Mouse (Mus musculus) myocyte (in vitro differentiated cells): ENCODE results near the gene Gabbr2.

ENCODE experiments used
- CEBPB ChIP-seq: IDR thresholded peaks from 2 replicates; pipeline ENCODE4 v1.6.1; 2011; ENCODE audit warnings: mild to moderate bottlenecking, moderate library complexity; ENCODE audit not compliant: poor library complexity, insufficient read depth, severe bottlenecking
- MAX ChIP-seq: IDR thresholded peaks from one replicate; pipeline ENCODE4 v1.6.1; 2011; ENCODE audit warnings: low read depth, mild to moderate bottlenecking, control low read depth
- MYOG ChIP-seq, 3 experiments: IDR thresholded peaks; one replicate each; pipeline ENCODE4 v1.6.1; 2011; ENCODE audit warnings: control low read depth in 2 of 3, low read depth in 2 of 3, mild to moderate bottlenecking in 2 of 3; ENCODE audit not compliant: insufficient read length in 2 of 3, control insufficient read depth in 1 of 3, insufficient read depth in 1 of 3
- POLR2A ChIP-seq: IDR thresholded peaks from one replicate; pipeline ENCODE4 v1.6.1; 2011; ENCODE audit warnings: low read depth, mild to moderate bottlenecking, control low read depth, moderate library complexity; ENCODE audit not compliant: insufficient read length
- POLR2AphosphoS2 ChIP-seq: IDR thresholded peaks from one replicate; pipeline ENCODE4 v1.6.1; 2011; ENCODE audit warnings: low read depth, control low read depth; ENCODE audit not compliant: insufficient read length
- REST ChIP-seq: IDR thresholded peaks from one replicate; pipeline ENCODE4 v1.6.1; 2011; ENCODE audit warnings: mild to moderate bottlenecking, control low read depth, moderate library complexity; ENCODE audit not compliant: insufficient read depth, insufficient read length
- TCF12 ChIP-seq: IDR thresholded peaks from one replicate; pipeline ENCODE4 v1.6.1; 2011; ENCODE audit warnings: mild to moderate bottlenecking, control low read depth; ENCODE audit not compliant: poor library complexity, insufficient read depth, severe bottlenecking

GRCm38 (mm10) chr4:46883047-46883446 is 108.6 kb downstream of the Gabbr2 start:
- TF ChIP-seq POLR2AphosphoS2 = no peak
- no peak for TF ChIP-seq CEBPB
- TF ChIP-seq POLR2A = no peak
- TF ChIP-seq MYOG (IDR thresholded peaks at IDR 0.05; ENCODE audit: control insufficient read depth in 1 of 3, insufficient read depth in 1 of 3, insufficient read length in 2 of 3, low read depth in 2 of 3) = no peak
- TF ChIP-seq TCF12 = no peak
- no peak for TF ChIP-seq REST
- TF ChIP-seq MAX = no peak
